Mouse (Mus musculus) frontal cortex, adult (tissue): Measurements from ENCODE around the gene Hoxb6.

Source experiments
- ATAC-seq: cut with Nextera tagmentation; 2 replicates; pipeline ENCODE4 v1.9.2; 2017; ENCODE audit warnings: mild to moderate bottlenecking, moderate library complexity, mixed read lengths; ENCODE audit not compliant: low TSS enrichment

Gene Hoxb6

DNA sequence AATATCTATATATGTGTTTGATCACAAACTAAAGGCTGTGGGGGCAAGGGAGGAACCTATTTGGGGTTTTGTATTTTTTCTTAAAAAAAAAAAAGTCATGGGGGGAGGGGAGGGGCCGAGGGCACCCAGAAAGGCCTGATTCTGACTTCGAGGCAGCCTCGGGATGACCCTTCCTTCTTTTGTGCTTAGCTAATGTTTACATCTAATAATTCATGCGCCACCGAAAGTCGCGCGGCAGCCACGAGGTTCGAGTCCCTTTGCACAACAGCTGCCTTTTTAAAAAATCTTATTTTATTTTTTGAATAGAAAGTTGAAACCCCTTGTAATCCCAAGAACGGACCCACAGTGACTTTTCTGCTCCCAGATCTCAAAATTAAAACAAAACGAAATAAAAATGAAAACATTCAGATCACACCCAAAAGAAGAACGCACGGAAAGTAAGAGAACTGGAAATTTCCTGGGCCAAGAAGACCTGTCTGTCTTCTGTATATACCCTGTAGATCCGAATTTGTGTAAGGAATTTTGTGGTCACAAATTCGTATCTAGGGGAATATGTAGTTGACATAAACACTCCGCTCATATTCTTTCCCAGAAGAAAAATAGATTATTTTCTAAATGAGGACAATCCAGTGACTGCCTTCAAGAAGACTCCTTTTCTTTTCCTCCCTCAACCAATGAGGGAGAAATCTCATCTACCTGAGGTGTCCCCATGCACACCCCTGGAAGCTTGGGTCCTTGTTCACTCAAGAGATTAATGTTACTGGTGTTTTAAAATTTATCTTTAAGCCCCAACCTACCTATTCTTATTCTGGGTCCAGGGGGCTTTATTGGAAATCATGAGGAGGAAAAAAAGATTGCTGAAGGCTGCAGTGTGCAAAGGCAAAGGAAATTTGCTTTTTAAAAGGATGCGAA, 24.7 kb downstream of the Hoxb6 start:
- ATAC-seq: no peak

GRCm38 (mm10) chr11:96317608-96318367, 25.5 kb downstream of the Hoxb6 start, which contains the start of gene Hoxb4:
TSS of gene Hoxb4 (plus strand) at chr11:96318267.
- ATAC-seq: no peak

GRCm38 (mm10) chr11:96318368-96319070, 26.2 kb downstream of the Hoxb6 start:
- no peak for ATAC-seq

DNA sequence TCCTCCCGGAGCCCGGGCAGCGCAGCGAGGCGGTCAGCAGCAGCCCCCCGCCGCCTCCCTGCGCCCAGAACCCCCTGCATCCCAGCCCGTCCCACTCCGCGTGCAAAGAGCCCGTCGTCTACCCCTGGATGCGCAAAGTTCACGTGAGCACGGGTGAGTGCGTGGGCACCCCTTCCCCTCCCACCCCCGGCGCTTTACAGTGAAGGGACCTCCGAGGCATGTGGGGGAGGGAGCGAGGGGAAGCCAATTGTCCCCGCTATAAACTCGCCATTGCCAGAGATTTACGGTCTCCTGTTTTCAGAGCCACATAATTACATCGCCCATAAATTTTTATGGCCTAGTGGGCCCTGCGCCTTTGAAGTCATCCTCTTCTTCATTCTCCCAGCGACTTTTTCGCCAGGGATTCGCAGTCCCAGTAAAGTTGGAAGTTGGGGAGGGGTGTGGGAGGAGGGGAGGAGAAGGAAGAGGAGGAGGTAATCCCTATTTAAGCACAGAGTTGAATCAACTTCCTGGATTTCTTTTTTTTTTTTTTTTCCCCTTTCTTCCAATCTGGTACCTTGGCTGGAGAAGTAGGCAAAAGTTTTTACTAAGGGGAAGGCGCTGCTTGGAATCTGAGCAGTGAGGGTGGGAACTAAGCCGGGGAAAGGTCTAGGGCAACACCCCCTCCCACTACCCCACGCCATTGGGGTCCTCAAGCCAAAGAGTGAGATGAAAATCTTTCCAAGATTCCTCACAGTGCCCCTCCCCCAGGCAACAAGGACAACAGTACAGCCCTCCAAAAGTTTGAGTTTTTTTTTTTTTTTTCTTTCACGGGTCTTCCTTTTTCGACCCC, 27.0 kb downstream of the Hoxb6 start:
- ATAC-seq: no peak

DNA sequence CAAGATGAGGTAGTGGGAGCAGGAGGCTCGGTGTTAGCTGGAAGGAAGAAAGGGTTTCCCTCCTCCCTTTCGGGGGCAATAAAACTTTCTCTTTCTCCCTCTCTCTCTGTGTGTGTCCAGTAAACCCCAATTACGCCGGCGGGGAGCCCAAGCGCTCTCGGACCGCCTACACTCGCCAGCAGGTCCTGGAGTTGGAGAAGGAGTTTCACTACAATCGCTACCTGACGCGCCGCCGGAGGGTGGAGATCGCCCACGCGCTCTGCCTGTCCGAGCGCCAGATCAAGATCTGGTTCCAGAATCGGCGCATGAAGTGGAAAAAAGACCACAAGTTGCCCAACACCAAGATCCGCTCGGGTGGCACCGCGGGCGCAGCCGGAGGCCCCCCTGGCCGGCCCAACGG, 27.6 kb downstream of the Hoxb6 start:
- no peak for ATAC-seq

DNA sequence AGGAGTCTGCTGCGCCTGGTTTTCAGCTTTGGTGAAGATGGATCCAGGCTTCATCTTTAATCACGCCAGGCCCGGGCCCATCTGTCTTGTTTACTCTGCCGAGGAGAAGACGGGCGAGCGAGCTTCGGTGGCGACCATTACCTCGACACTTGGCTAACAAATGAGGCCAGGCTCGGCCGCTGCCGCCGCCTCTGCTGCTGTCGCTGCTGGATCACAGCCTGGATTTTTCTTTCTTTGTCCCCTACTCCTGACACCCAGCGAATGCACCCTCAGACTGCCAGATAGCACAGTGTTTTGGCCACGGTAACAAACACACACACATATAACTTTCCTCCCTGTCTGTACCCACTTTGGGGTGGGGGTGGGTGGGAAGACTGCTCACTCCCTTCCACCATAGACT, 28.4 kb downstream of the Hoxb6 start:
- ATAC-seq: no peak

DNA sequence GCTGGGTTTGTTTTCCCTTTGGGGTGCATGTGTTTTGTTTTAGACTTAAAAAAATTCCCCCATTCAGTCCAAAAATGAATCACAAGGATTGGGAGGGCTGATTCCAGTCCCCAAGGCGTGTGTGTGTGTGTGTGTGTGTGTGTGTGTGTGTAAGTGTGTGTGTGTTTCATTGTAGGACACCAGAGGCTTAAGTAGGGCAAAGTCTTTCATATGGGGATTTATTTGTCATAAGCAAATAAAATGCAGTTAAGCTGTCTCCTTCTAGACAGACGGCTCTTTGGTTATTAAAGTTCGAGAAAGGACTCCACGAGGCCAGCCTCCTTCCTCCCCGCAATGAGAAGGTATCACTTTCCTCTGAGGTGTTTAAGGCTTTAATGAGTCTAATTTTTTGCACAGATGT, 29.6 kb downstream of the Hoxb6 start:
- ATAC-seq: no peak

- ATAC-seq: no peak
Measured at GRCm38 (mm10) chr11:96322738-96323137, 30.5 kb downstream of the Hoxb6 start.

DNA sequence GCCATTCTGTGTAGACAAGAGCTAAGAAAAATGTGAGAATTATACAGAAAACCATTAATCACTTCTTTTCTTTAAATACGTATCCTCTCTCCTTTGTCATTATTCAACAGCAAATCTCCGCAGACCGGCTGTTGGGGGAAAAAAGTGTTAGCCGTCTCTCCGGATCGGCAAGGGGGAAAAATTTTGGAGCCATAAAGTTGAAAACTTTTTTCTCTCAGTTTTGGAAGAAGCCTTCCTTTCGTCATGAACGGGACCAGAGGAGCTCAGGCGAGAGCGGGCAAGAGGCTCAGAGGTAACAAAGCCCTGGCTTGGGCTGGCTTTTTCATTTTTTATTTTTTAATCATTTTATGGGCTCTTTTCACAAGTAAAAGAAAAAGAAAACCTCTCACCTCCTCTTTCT, 30.9 kb downstream of the Hoxb6 start, which contains the start of gene Hoxb3:
TSS of gene Hoxb3 (plus strand) at position 173 of the 400 bp plus-strand sequence.
- no peak for ATAC-seq

DNA sequence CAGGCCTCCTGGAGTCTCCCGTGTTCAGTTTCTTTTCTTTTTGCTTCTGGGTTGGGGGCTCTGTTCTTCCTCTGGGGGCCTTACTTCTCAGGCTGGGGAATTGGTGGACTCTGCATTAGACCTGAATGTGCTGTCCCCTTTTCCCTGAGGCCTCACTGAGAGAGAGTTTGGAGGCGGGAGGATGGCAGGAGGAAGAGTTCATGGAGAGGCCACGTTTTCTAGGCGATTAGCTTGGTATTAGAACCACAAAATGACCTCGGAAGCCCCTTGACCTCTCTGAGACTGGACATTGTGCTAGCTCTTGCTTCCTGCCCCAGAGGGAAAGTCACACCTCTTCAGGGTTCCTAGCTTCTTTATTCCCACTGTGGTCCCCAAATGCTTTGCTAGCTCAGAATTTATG, 31.8 kb downstream of the Hoxb6 start:
- ATAC-seq: no peak

DNA sequence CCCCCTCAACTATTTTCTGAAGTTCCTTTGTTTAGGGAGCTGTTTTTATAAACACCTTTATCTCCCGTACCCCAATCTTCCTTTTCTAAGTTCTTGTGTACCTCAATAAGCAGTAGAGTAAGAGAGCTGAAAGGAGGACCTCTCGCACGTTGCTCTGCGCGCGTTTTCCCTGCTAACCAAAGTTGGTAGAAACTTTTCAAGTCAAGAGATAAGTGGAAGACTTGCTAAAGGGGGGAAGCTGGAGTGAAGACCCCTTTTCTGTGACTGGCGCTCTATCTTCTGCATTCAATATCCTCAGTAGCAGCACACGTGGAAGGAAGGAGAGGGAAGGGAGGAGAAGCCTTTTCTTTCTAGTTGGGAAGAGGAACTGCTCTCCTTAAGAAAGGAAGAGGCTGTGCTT, 32.7 kb downstream of the Hoxb6 start:
- ATAC-seq: no peak

DNA sequence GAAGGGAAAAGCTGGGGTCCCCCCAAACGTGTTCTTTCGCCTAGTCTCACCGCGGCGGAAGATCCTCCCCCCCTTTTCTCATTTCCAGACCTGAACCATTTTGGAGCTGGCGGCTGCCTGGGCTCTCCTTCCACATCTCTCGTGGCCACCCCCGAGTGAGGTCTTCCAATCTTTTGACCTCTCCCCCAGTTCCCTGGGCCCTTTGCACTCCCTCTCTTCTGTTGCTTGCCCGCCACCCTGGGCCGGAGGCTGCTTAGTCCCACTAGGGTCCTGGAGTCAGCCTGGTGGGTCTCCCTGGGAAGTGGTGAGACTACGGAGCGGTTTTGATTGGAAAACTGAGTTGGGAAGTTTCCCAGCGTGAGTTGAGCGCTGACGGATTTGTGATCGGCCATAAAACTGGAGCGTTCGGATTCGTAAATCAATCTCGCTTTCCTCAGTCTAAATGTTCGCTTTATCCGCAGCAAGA, 33.5 kb downstream of the Hoxb6 start:
- no peak for ATAC-seq

DNA sequence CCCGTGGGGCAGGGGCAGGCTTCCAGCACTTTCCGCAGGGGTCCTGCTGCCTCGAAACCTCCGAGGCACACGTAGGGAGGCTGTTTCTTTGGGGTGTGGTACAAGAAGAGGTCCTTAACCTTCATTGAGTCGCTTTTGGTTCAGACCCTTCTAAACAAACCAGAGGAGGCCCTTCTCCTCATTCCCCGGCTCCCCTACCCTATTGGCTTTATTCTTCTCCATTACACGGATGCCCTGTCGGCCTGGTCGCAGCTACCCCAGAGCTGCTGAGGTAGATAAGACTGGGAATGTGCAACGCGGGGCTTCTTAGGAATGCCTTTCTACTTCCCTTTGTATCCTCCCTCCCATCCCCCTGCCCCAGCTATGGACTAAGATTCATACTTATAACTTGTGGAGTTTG, 34.4 kb downstream of the Hoxb6 start:
- no peak for ATAC-seq

DNA sequence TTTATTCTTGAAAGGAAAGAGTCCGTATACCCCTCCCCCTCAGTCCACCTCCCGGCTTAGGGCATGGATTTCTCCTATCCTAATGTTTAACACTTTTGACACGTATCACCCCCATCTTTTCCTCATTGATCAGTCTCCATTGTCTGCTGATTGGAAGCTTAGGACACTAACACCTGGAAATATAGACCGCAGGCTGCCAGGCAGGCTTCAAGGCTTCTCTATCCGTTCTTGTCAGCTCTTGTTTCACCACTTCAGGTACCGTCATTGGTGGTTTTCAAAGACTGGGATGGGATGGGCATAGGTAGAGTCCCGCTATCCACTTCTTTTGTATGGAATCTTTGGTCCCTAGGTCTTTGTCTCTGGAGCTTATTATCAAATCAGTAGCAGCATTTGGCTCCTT, 34.8 kb downstream of the Hoxb6 start:
- no peak for ATAC-seq

GRCm38 (mm10) chr11:96327750-96328149, 35.5 kb downstream of the Hoxb6 start:
- ATAC-seq: no peak

- ATAC-seq: no peak
Measured at GRCm38 (mm10) chr11:96328605-96329004, 36.3 kb downstream of the Hoxb6 start.

- ATAC-seq: no peak
Measured at GRCm38 (mm10) chr11:96332105-96332504, 39.8 kb downstream of the Hoxb6 start.

DNA sequence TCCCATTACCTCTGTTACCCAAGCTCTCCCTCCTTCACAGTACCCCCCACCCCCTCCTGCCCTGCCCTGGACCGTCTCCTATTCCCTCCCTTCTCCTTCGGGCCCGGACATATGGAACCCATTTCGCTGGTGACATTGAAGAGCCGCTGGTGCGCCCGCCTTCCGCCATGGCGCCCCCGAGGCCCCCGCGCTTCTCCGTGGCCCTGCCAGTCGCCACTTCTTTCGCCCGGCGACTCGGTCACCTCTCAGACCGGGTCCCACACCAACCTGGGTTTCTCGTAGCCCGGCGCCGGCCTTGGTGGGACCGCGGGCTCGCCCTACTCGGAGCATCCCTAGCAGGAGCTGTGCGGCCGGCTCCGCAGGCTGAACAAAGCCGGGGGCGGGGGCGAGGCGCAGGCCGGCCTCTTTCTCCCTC, 40.3 kb downstream of the Hoxb6 start:
- no peak for ATAC-seq

- ATAC-seq: no peak
Measured at GRCm38 (mm10) chr11:96333241-96334001, 41.1 kb downstream of the Hoxb6 start.

DNA sequence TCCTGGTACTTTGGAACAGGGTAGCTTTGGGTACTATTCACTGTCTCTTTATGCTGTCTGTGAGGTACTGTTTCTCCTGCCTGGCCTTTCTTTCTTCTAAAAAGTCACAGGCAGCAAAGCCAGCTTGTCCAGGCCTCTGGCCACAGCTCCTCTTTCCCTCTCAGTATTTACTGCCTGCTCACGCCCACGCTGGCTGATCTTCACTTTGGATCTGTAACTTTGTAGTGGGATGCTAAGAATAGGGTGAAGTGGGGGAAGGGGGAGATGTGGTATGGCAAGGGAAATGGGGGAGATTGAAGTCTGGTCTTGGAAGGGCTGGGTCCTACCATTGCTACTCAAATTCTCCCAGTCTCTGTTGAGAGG, 41.7 kb downstream of the Hoxb6 start:
- no peak for ATAC-seq

DNA sequence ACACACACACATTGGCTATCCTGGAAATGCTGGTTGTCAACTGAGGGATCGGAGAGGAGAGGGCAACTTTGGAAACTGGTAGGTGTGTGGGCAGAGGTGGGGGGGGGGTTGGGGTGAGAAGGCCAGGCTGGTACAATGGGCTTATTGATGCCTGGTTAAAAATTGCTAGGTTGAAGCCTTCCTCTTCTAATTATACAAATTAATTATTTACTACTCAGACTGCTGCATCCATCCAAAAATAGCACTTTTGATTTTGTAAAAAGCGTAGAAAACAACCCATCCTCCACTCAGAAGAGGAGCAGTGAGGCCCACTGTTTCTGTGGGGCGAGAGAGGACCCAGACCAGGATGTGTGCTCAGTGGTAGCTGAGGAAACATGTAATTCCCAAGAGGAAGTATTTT, 42.7 kb downstream of the Hoxb6 start:
- ATAC-seq: no peak
